17 mouse cellular contexts compared by ENCODE assay signal in genomic region chr1:76039661-76040060, GRCm38 (mm10).
A peak's percentile ranks its signal among the peaks of the same experiment; 100 is the strongest.
DNase-seq lines count a peak whose midpoint lies in the region; ATAC-seq and TF ChIP-seq lines count a peak whose summit lies in the region.
"Had no signal": no experiment of that assay in that cellular context is flagged by ENCODE, and none has a peak within 500 bp of the region (broad histone marks: within the 10 kb centered on the region; RNA-seq: fewer than 3 reads in every experiment).

No protein-coding gene starts in this region.

- DNase-seq in heart, embryonic 10.5 days (ENCODE audit: low spot score) = no peak
- DNase-seq in heart, adult 18-20 months = no peak
- no peak for DNase-seq in lung, adult 2 months
- DNase-seq in lung, postnatal 0 days (ENCODE audit: low spot score) = no peak
- DNase-seq in right cerebral cortex, postnatal 36 days (ENCODE audit: low spot score in 2 of 2) = no peak
- DNase-seq: adrenal gland, postnatal 25 days; thymus, postnatal 14 days had no signal

- peak overlapping the region; percentile 62; the same call in 1 of the 2 replicates for H3K27ac ChIP-seq in heart, embryonic 10.5 days
- H3K27ac ChIP-seq in intestine, postnatal 0 days (ENCODE audit: low read depth, low read length) = no peak overlapping the region
- H3K27ac ChIP-seq in intestine, embryonic 16.5 days (ENCODE audit: low read length) = no peak overlapping the region
- no peak overlapping the region for H3K27ac ChIP-seq in lung, postnatal 0 days (ENCODE audit: low read length)
- H3K27ac ChIP-seq: embryonic facial prominence, embryonic 15.5 days; hindbrain, embryonic 13.5 days; kidney, embryonic 15.5 days; liver, embryonic 12.5 days; midbrain, embryonic 12.5 days had no signal

- no peaks in the 10 kb centered on the region for H3K27me3 ChIP-seq in heart, embryonic 10.5 days (ENCODE audit: insufficient read depth, poor library complexity, severe bottlenecking)
- H3K27me3 ChIP-seq in intestine, postnatal 0 days (replicated peaks; ENCODE audit: control insufficient read depth, insufficient read depth, low read length) = no peaks in the 10 kb centered on the region
- H3K27me3 ChIP-seq in intestine, embryonic 16.5 days (replicated peaks; ENCODE audit: control insufficient read depth, insufficient read depth, low read length) = no peaks in the 10 kb centered on the region
- H3K27me3 ChIP-seq in lung, postnatal 0 days (replicated peaks; ENCODE audit: insufficient read depth, low read length) = no peaks in the 10 kb centered on the region
- H3K27me3 ChIP-seq: hindbrain, embryonic 13.5 days; kidney, embryonic 15.5 days; liver, embryonic 12.5 days had no signal

- H3K9ac ChIP-seq in intestine, postnatal 0 days (ENCODE audit: low read depth, low read length) = no peak overlapping the region
- no peak overlapping the region for H3K9ac ChIP-seq in intestine, embryonic 16.5 days (ENCODE audit: low read depth, low read length)
- no peak overlapping the region for H3K9ac ChIP-seq in lung, postnatal 0 days (replicated peaks; ENCODE audit: low read depth)
- H3K9ac ChIP-seq: embryonic facial prominence, embryonic 15.5 days; hindbrain, embryonic 13.5 days; kidney, embryonic 15.5 days; liver, embryonic 12.5 days; midbrain, embryonic 12.5 days had no signal

- no peak for TF ChIP-seq POLR2A in lung, adult 2 months (IDR thresholded peaks at IDR 0.05; ENCODE audit: borderline replicate concordance, extremely low read depth, low read depth, low read length)

- ATAC-seq in intestine, postnatal 0 days = no peak
- no peak for ATAC-seq in intestine, embryonic 16.5 days
- ATAC-seq in lung, postnatal 0 days = no peak
- ATAC-seq: CD4-positive, CD25-positive, alpha-beta regulatory T cell, adult 4 months; forebrain, embryonic 14.5 days; inflammation-experienced regulatory T-cells, adult 6 months; liver, embryonic 12.5 days had no signal

- no peak overlapping the region for H3K4me3 ChIP-seq in heart, embryonic 10.5 days
- H3K4me3 ChIP-seq in intestine, postnatal 0 days (ENCODE audit: low read depth, low read length) = no peak overlapping the region
- H3K4me3 ChIP-seq in intestine, embryonic 16.5 days (ENCODE audit: low read length) = no peak overlapping the region
- no peak overlapping the region for H3K4me3 ChIP-seq in lung, adult 2 months (replicated peaks; ENCODE audit: extremely low read depth, low read depth, low read length)
- no peak overlapping the region for H3K4me3 ChIP-seq in lung, postnatal 0 days (ENCODE audit: low read depth, low read length)
- H3K4me3 ChIP-seq: embryonic facial prominence, embryonic 15.5 days; hindbrain, embryonic 13.5 days; kidney, embryonic 15.5 days; liver, embryonic 12.5 days; midbrain, embryonic 12.5 days had no signal

- no peak overlapping the region for H3K4me2 ChIP-seq in intestine, postnatal 0 days (replicated peaks; ENCODE audit: low read depth)
- no peak overlapping the region for H3K4me2 ChIP-seq in intestine, embryonic 16.5 days (ENCODE audit: low read depth, low read length)
- H3K4me2 ChIP-seq in lung, postnatal 0 days (replicated peaks; ENCODE audit: low read depth, low read length) = no peak overlapping the region
- H3K4me2 ChIP-seq: embryonic facial prominence, embryonic 15.5 days; hindbrain, embryonic 13.5 days; kidney, embryonic 15.5 days; liver, embryonic 12.5 days; midbrain, embryonic 12.5 days had no signal

- TF ChIP-seq EP300 in lung, postnatal 0 days (IDR thresholded peaks at IDR 0.05) = no peak

- TF ChIP-seq CTCF in intestine, postnatal 0 days (IDR thresholded peaks at IDR 0.05; ENCODE audit: low read depth) = 0 out of 2 replicates have a peak, but pooled peaks have one; percentile 10
- 0 out of 2 replicates have a peak, but pooled peaks have one; percentile 4 for TF ChIP-seq CTCF in lung, adult 2 months (IDR thresholded peaks at IDR 0.05; ENCODE audit: insufficient read depth, low read length)
- TF ChIP-seq CTCF in lung, postnatal 0 days (IDR thresholded peaks at IDR 0.05) = no peak

- H3K36me3 ChIP-seq in heart, embryonic 10.5 days = no peaks in the 10 kb centered on the region
- no peaks in the 10 kb centered on the region for H3K36me3 ChIP-seq in intestine, postnatal 0 days (ENCODE audit: control insufficient read depth, insufficient read depth)
- H3K36me3 ChIP-seq in intestine, embryonic 16.5 days (ENCODE audit: control insufficient read depth, insufficient read depth, low read length) = no peaks in the 10 kb centered on the region
- H3K36me3 ChIP-seq in lung, postnatal 0 days (ENCODE audit: insufficient read depth, low read length) = no peaks in the 10 kb centered on the region
- H3K36me3 ChIP-seq: embryonic facial prominence, embryonic 15.5 days; hindbrain, embryonic 13.5 days; kidney, embryonic 15.5 days; liver, embryonic 12.5 days; midbrain, embryonic 12.5 days had no signal

- peaks cover 9% of the 10 kb centered on the region for H3K4me1 ChIP-seq in heart, embryonic 10.5 days
- no peaks in the 10 kb centered on the region for H3K4me1 ChIP-seq in intestine, postnatal 0 days (replicated peaks; ENCODE audit: control insufficient read depth, insufficient read depth, low read length)
- H3K4me1 ChIP-seq in intestine, embryonic 16.5 days (ENCODE audit: control insufficient read depth, insufficient read depth, low read length) = no peaks in the 10 kb centered on the region
- peaks cover 3% of the 10 kb centered on the region for H3K4me1 ChIP-seq in lung, adult 2 months (ENCODE audit: control insufficient read depth, insufficient read depth, low read length)
- H3K4me1 ChIP-seq in lung, postnatal 0 days (ENCODE audit: insufficient read depth, low read depth, low read length) = no peaks in the 10 kb centered on the region
- H3K4me1 ChIP-seq: embryonic facial prominence, embryonic 15.5 days; hindbrain, embryonic 13.5 days; kidney, embryonic 15.5 days; liver, embryonic 12.5 days had no signal

- no peaks in the 10 kb centered on the region for H3K9me3 ChIP-seq in heart, embryonic 10.5 days
- H3K9me3 ChIP-seq in intestine, postnatal 0 days (ENCODE audit: control insufficient read depth) = no peaks in the 10 kb centered on the region
- H3K9me3 ChIP-seq in intestine, embryonic 16.5 days (ENCODE audit: control insufficient read depth, low read length) = no peaks in the 10 kb centered on the region
- H3K9me3 ChIP-seq in lung, postnatal 0 days (ENCODE audit: low read length) = no peaks in the 10 kb centered on the region
- H3K9me3 ChIP-seq: embryonic facial prominence, embryonic 15.5 days; hindbrain, embryonic 13.5 days; kidney, embryonic 15.5 days; liver, embryonic 12.5 days; midbrain, embryonic 12.5 days had no signal

- 73% methylated on average over 4 of the region's 4 CpGs for WGBS in heart, embryonic 10.5 days
- 86% methylated on average over 4 of the region's 4 CpGs for WGBS in intestine, postnatal 0 days
- 81% methylated on average over 4 of the region's 4 CpGs for WGBS in intestine, embryonic 16.5 days
- WGBS in lung, adult 2 months = 74% methylated on average over 4 of the region's 4 CpGs
- WGBS in lung, postnatal 0 days = 83% methylated on average over 4 of the region's 4 CpGs
